26 mouse cellular contexts compared by ENCODE assay signal in the genomic region with DNA sequence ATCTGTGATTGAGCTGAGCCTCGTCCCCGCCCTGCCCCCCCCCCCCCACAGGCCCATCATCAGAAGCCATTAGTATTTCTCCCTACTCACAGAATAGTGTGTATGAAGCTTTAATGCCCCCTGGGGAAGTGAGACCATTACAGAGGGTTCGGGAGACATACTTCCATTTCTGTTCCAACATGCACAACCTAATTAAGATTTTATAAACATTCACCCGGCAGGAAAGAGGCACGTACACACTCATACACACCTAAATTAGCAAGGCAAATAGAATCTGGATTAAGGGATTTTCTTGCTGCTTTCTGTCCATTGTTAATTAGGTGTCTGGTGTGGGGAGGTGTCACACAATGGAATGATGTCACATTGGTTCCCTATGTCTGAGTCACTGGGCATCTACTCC.
DNase-seq lines count a peak whose midpoint lies in the region; ATAC-seq lines count a peak whose summit lies in the region.
"Had no signal": no experiment of that assay in that cellular context is flagged by ENCODE, and none has a peak within 500 bp of the region (broad histone marks: within the 10 kb centered on the region; RNA-seq: fewer than 3 reads in every experiment).

No protein-coding gene starts in this region.

- no peak overlapping the region for H3K9ac ChIP-seq in embryonic facial prominence, embryonic 12.5 days
- no peak overlapping the region for H3K9ac ChIP-seq in midbrain, embryonic 13.5 days (replicated peaks)
- H3K9ac ChIP-seq in midbrain, embryonic 11.5 days (ENCODE audit: low read length) = no peak overlapping the region
- no peak overlapping the region for H3K9ac ChIP-seq in hindbrain, embryonic 15.5 days
- H3K9ac ChIP-seq in neural tube, embryonic 15.5 days (replicated peaks) = no peak overlapping the region
- H3K9ac ChIP-seq: heart, embryonic 13.5 days; kidney, embryonic 15.5 days; limb, embryonic 15.5 days; liver, embryonic 14.5 days; lung, embryonic 15.5 days had no signal

- H3K27me3 ChIP-seq in embryonic facial prominence, embryonic 12.5 days = no peaks in the 10 kb centered on the region
- peaks cover 42% of the 10 kb centered on the region for H3K27me3 ChIP-seq in embryonic facial prominence, embryonic 10.5 days (replicated peaks; ENCODE audit: low read depth, poor library complexity, severe bottlenecking)
- peaks cover 18% of the 10 kb centered on the region for H3K27me3 ChIP-seq in midbrain, embryonic 13.5 days
- H3K27me3 ChIP-seq in midbrain, embryonic 11.5 days (ENCODE audit: control insufficient read depth, insufficient read depth, low read length) = no peaks in the 10 kb centered on the region
- peaks cover 4% of the 10 kb centered on the region; the same call in 1 of the 2 replicates for H3K27me3 ChIP-seq in hindbrain, embryonic 15.5 days
- H3K27me3 ChIP-seq in neural tube, embryonic 15.5 days (replicated peaks) = peaks cover 5% of the 10 kb centered on the region; the same call in 1 of the 2 replicates

- H3K4me1 ChIP-seq in embryonic facial prominence, embryonic 12.5 days = peaks cover 33% of the 10 kb centered on the region
- H3K4me1 ChIP-seq in embryonic facial prominence, embryonic 10.5 days = peaks cover 42% of the 10 kb centered on the region
- H3K4me1 ChIP-seq in midbrain, embryonic 13.5 days (replicated peaks) = peaks cover 48% of the 10 kb centered on the region
- H3K4me1 ChIP-seq in midbrain, embryonic 11.5 days (ENCODE audit: control insufficient read depth, insufficient read depth, low read length) = peaks cover 13% of the 10 kb centered on the region
- H3K4me1 ChIP-seq in hindbrain, embryonic 15.5 days (replicated peaks) = peaks cover 42% of the 10 kb centered on the region
- H3K4me1 ChIP-seq in neural tube, embryonic 15.5 days = peaks cover 42% of the 10 kb centered on the region

- H3K4me3 ChIP-seq in embryonic facial prominence, embryonic 12.5 days = no peak overlapping the region
- no peak overlapping the region for H3K4me3 ChIP-seq in embryonic facial prominence, embryonic 10.5 days
- no peak overlapping the region for H3K4me3 ChIP-seq in midbrain, embryonic 13.5 days (replicated peaks)
- no peak overlapping the region for H3K4me3 ChIP-seq in midbrain, embryonic 11.5 days (ENCODE audit: low read depth, low read length)
- no peak overlapping the region for H3K4me3 ChIP-seq in hindbrain, embryonic 15.5 days
- no peak overlapping the region for H3K4me3 ChIP-seq in neural tube, embryonic 15.5 days (replicated peaks)
- H3K4me3 ChIP-seq: erythroblast, embryonic 14.5 days; heart, embryonic 13.5 days; kidney, embryonic 15.5 days; left cerebral cortex, adult 2 months; limb, embryonic 15.5 days; lung, embryonic 15.5 days had no signal

- WGBS in embryonic facial prominence, embryonic 12.5 days = 54% methylated on average over 5 of the region's 5 CpGs
- 81% methylated on average over 5 of the region's 5 CpGs for WGBS in embryonic facial prominence, embryonic 10.5 days
- WGBS in midbrain, embryonic 13.5 days = 26% methylated on average over 5 of the region's 5 CpGs
- 57% methylated on average over 5 of the region's 5 CpGs for WGBS in midbrain, embryonic 11.5 days
- 39% methylated on average over 5 of the region's 5 CpGs for WGBS in hindbrain, embryonic 15.5 days
- WGBS in neural tube, embryonic 15.5 days = 23% methylated on average over 5 of the region's 5 CpGs

- no peaks in the 10 kb centered on the region for H3K9me3 ChIP-seq in embryonic facial prominence, embryonic 12.5 days
- no peaks in the 10 kb centered on the region for H3K9me3 ChIP-seq in embryonic facial prominence, embryonic 10.5 days
- H3K9me3 ChIP-seq in midbrain, embryonic 13.5 days = no peaks in the 10 kb centered on the region
- no peaks in the 10 kb centered on the region for H3K9me3 ChIP-seq in midbrain, embryonic 11.5 days (ENCODE audit: control insufficient read depth, low read length)
- H3K9me3 ChIP-seq in hindbrain, embryonic 15.5 days = no peaks in the 10 kb centered on the region
- H3K9me3 ChIP-seq in neural tube, embryonic 15.5 days (replicated peaks) = no peaks in the 10 kb centered on the region
- H3K9me3 ChIP-seq: heart, embryonic 13.5 days; kidney, embryonic 15.5 days; limb, embryonic 15.5 days; lung, embryonic 15.5 days had no signal

- no peak for ATAC-seq in embryonic facial prominence, embryonic 12.5 days (ENCODE audit: insufficient number of reproducible peaks, insufficient read depth, low FRiP score, low TSS enrichment)
- no peak for ATAC-seq in midbrain, embryonic 13.5 days
- ATAC-seq in midbrain, embryonic 11.5 days (ENCODE audit: low FRiP score) = no peak
- ATAC-seq in hindbrain, embryonic 15.5 days (ENCODE audit: low FRiP score, low read depth) = no peak
- 0 out of 2 replicates have a peak, but pooled peaks have one; percentile 40 for ATAC-seq in neural tube, embryonic 15.5 days (ENCODE audit: low FRiP score)
- ATAC-seq: activated CD4-positive, CD25-positive, alpha-beta regulatory T cell, adult 4 months had no signal

- H3K36me3 ChIP-seq in embryonic facial prominence, embryonic 12.5 days = no peaks in the 10 kb centered on the region
- H3K36me3 ChIP-seq in embryonic facial prominence, embryonic 10.5 days (replicated peaks) = no peaks in the 10 kb centered on the region
- H3K36me3 ChIP-seq in midbrain, embryonic 13.5 days = no peaks in the 10 kb centered on the region
- H3K36me3 ChIP-seq in midbrain, embryonic 11.5 days (ENCODE audit: control insufficient read depth, insufficient read depth, low read length) = no peaks in the 10 kb centered on the region
- no peaks in the 10 kb centered on the region for H3K36me3 ChIP-seq in hindbrain, embryonic 15.5 days
- no peaks in the 10 kb centered on the region for H3K36me3 ChIP-seq in neural tube, embryonic 15.5 days
- H3K36me3 ChIP-seq: heart, embryonic 13.5 days; kidney, embryonic 15.5 days; limb, embryonic 15.5 days; lung, embryonic 15.5 days had no signal

- no peak for DNase-seq in embryonic facial prominence, embryonic 10.5 days (ENCODE audit: low spot score)
- no peak for DNase-seq in midbrain, embryonic 11.5 days (ENCODE audit: low spot score, missing footprints)
- DNase-seq in adrenal gland, postnatal 4 days (ENCODE audit: low spot score in 2 of 2) = no peak
- no peak for DNase-seq in spleen, postnatal 10 days (ENCODE audit: low spot score in 2 of 2)
- DNase-seq: adrenal gland, postnatal 10 days; cerebellum, adult 8-10 months; gastrocnemius, postnatal 25 days; heart, adult 18-20 months; heart, postnatal 14 days; kidney, adult 11 months; kidney, postnatal 36 days; left cerebral cortex, postnatal 4 days; lung, postnatal 4 days; right cerebral cortex, postnatal 14 days had no signal

- peak overlapping the region; percentile 59; the same call in 1 of the 2 replicates for H3K27ac ChIP-seq in embryonic facial prominence, embryonic 12.5 days
- no peak overlapping the region for H3K27ac ChIP-seq in embryonic facial prominence, embryonic 10.5 days (replicated peaks)
- H3K27ac ChIP-seq in midbrain, embryonic 13.5 days = peak overlapping the region; percentile 69
- H3K27ac ChIP-seq in midbrain, embryonic 11.5 days (ENCODE audit: low read depth, low read length) = no peak overlapping the region; the same call in 1 of the 2 replicates
- peak overlapping the region; percentile 68; the same call in 1 of the 2 replicates for H3K27ac ChIP-seq in hindbrain, embryonic 15.5 days (replicated peaks)
- peak overlapping the region; percentile 65 for H3K27ac ChIP-seq in neural tube, embryonic 15.5 days (replicated peaks)
- H3K27ac ChIP-seq: heart, embryonic 13.5 days; kidney, embryonic 15.5 days; left cerebral cortex, adult 2 months; limb, embryonic 15.5 days; liver, embryonic 14.5 days; lung, embryonic 15.5 days had no signal

- H3K4me2 ChIP-seq in embryonic facial prominence, embryonic 12.5 days (replicated peaks) = no peak overlapping the region
- H3K4me2 ChIP-seq in midbrain, embryonic 13.5 days (replicated peaks) = no peak overlapping the region
- H3K4me2 ChIP-seq in midbrain, embryonic 11.5 days = no peak overlapping the region
- H3K4me2 ChIP-seq in hindbrain, embryonic 15.5 days = no peak overlapping the region
- no peak overlapping the region for H3K4me2 ChIP-seq in neural tube, embryonic 15.5 days
- H3K4me2 ChIP-seq: heart, embryonic 13.5 days; kidney, embryonic 15.5 days; limb, embryonic 15.5 days; lung, embryonic 15.5 days had no signal

Comparison
In these comparisons a context has a peak if more than half of its experiments do, and no peak if none do; other contexts are left out.
1. H3K27ac ChIP-seq: peak in embryonic facial prominence, embryonic 12.5 days (single experiment), midbrain, embryonic 13.5 days (single experiment), hindbrain, embryonic 15.5 days (single experiment) and neural tube, embryonic 15.5 days (single experiment); none in embryonic facial prominence, embryonic 10.5 days (single experiment) and midbrain, embryonic 11.5 days (single experiment).